Mouse (Mus musculus) fibroblast of lung, adult 2 months (primary cell): Measurements from ENCODE around the gene Skil.
"Not testable (repeated sequence)": the region's sequence is repeated elsewhere in the genome, so short reads cannot be mapped to it uniquely, and the experiment has no call there.

Experiments
- DNase-seq: peaks from one replicate; pipeline ENCODE4 v3.0.0-alpha.2; 2011; ENCODE audit warnings: low read depth

Skil gene

DNA sequence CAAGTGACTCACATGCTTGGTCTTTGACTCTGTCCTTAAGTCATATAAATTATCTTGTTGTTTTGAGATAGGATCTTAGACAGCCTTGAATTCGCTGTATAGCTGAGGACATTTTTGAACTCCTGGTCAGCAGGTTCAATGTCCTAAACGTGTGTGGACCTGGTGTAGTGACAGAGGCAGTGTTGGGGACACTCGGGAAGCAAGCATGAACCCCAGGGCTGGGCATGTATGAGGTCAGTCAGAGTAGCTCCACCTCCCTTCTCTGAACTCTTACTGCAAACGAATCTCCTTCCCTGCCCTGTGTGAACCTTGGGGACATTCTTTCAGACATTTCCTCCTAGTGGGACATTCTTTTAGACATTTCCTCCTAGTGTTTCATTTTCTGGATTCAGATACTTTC, 34.9 kb downstream of the Skil start:
- no peak for DNase-seq

GRCm38 (mm10) chr3:31133664-31134063, 38.8 kb downstream of the Skil start:
- no peak for DNase-seq

GRCm38 (mm10) chr3:31134246-31134645, 39.4 kb downstream of the Skil start:
- DNase-seq: no peak

- DNase-seq: no peak
Measured at GRCm38 (mm10) chr3:31134696-31135095, 39.8 kb downstream of the Skil start.

DNA sequence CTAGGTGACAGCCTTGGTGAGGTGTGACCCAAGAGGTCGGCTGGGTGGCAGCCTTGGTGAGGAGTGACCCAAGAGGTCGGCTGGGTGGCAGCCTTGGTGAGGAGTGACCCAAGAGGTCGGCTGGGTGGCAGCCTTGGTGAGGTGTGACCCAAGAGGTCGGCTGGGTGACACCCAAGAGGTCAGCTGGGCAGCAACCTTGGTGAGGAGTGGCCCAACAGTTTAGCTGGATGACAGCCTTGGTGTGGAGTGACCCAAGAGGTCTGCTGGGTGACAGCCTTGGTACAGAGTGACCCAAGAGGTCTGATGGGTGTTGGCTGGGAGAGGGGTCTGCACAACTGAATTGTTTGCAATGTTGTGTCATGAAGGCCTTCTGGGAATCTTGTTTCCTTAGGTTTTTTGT, 41.7 kb downstream of the Skil start:
- not testable (repeated sequence) for DNase-seq

DNA sequence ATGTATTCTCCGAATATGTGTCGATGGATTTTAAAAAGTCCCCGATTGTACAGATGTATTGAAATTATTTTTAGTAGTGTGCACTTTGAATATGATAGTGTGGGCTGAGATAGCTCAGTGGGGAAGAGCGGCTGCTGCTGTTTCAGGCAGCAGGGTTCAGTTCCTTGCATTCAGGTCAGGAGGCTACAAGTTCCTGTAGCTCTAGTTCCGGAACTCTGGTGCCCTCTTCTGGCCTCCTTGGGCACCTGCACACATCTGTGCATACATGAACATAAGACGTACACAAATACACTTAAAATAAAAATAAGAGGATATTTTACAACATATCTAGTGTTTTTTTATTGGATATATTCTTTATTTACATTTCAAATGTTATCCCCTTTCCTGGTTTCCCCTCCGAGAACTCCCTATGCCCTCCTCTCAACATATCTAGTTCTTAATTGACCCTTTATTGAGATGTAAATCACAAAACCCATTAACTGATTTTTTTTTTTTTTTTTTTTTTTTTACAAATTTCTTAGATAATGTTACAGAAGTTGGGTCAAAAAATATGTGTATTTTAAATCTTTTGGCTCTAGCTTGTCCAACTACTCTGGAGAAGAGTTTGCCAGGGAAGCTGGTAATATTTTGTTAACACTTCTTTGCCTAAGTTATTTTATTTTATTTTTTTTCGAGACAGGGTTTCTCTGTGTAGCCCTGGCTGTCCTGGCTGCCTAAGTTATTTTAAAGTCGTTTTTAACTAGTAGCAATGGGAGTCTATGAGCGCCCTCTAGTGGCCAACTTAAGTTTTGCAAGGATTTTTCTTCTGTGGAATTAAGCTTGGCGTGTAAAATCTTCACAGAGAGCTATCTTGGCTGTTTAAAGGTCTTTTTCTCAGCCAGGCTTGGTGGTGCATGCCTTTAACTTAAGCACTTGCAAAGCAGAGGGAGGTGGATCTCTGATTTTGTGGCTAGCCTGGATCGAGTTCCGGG, 43.9 kb downstream of the Skil start:
- DNase-seq: peak; percentile 49

GRCm38 (mm10) chr3:31141621-31142020, 46.8 kb downstream of the Skil start:
- DNase-seq: no peak

- DNase-seq: not testable (repeated sequence)
Measured at GRCm38 (mm10) chr3:31145222-31145621, 50.4 kb downstream of the Skil start.

GRCm38 (mm10) chr3:31145641-31146290, 50.9 kb downstream of the Skil start:
- peak; percentile 65 for DNase-seq

DNA sequence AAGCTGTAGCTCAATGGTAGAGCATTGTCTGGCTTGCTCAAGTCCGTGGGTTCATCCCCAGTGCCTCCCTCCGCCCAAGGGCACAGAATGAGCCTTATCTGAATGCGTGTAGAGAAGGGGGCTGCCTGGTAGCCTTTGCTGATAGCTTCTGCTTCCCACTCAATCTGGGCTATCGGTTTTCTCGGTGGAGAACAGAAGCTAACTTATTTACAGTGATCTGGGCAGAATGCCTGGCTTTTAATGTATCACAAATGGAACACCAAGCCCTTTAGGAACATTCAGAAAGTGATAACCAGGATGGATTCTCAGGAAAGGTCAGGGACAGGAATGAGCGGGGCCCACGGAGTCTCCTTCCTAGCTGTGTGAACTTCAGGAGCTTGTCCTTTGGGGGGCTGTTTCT, 53.7 kb downstream of the Skil start:
- DNase-seq: no peak

- DNase-seq: no peak
Measured at GRCm38 (mm10) chr3:31149706-31150105, 54.8 kb downstream of the Skil start, which contains the start of gene Cldn11. Cldn11 (plus strand) TSS chr3:31149920.

DNA sequence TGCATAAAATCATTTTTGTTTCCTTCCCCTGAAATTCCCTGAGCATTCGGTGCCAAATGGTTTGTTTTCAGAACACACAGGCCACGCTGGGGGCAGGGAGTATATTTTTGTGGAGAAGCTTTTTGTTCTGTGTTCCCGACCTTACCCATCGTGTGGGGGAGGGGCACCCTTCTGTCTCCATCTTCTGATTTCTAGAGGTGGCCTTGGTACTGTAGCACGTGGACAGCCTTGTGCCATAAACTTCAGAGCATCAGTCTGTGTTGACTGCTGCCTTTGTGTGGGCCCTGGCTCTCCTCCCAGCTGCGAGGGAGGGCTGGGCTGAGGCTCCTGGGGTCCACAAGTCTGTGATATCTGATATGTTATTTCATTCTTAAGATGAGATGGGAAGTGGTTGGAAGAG, 57.2 kb downstream of the Skil start:
- DNase-seq: no peak

GRCm38 (mm10) chr3:31156126-31156525, 61.3 kb downstream of the Skil start:
- DNase-seq: no peak

DNA sequence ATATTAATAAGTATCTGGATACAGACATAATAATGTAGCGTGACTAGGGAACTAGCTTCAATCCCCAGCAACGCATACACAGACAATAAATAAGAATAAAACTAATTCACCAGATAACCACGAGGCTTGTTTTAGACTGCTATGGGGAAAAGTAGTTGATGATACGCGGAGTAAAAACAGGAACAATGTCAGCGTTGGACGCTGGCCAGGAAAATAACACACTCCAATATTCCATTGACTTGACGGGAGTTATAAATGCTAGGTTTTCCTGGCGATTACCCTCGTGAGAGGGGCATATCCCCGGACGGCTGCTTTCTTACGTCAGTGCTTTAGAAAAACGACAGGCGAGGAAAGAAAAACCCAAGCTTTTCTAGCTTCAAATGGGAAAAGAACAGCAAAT, 62.9 kb downstream of the Skil start:
- DNase-seq: no peak

DNA sequence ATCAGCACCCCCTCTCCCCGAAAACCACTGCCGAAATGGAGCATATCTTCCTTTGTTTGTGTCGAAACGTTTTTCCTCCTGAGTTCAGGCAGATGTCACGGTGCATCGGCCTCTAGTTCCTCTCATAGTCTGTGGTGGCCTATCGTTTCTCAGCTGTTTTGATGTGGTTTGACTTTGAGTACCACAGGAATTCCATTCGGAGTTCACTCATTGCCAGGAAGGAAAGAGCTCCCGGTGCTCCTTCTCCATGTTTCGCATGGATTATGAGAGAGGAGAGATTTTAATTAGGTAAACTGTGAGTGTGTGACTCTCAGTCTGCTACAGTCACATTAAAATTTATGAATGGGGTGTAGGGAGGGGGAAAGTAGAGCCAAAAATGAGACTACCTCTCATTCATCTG, 65.2 kb downstream of the Skil start:
- no peak for DNase-seq

DNA sequence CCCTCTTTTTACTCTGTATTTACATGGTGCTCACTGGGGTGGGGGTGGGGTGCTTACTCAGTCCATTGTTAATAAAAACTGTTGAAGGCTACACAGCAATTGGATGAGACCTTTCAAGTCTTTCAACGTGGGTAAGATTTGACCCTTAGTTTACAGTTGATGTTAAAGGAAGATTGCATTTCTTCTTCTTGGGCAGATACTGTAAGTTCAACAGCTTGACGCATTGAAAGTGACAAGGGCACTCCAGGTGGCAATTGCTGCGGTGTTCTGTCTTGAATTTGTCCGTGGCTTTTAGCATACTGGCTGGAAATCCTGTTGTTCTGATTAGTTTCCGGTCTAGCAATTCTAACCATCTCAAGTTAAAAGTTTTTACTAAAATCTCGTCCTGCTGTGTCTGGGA, 66.5 kb downstream of the Skil start:
- no peak for DNase-seq

- no peak for DNase-seq
Measured at GRCm38 (mm10) chr3:31162860-31163259, 68.0 kb downstream of the Skil start.

DNA sequence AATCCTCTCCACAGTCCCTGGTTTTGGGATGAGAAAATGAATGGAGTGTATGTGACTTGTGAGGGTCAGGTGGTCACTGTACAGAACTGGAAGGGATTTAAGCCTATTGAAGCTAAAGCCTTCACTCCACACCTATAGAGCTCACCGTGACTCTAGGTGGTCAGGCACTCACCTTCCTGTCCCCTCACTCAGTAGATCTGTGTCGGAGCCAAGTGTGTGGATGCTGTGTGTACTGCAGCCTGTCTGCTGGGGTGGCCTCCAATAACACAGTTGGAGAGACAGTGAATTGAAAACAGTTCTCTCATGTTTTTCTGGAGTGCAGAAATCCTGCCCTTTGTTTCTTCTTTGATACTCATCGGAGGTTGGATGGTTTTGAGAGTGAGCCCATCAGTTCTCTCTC, 70.9 kb downstream of the Skil start:
- no peak for DNase-seq

- DNase-seq: no peak
Measured at GRCm38 (mm10) chr3:31166365-31166871, 71.6 kb downstream of the Skil start.
